Mouse (Mus musculus) CD8-positive naive resting alpha-beta T cell, adult 2 months (primary cell): Measurements from ENCODE around the gene Efcab5.
"Not testable (repeated sequence)": the region's sequence is repeated elsewhere in the genome, so short reads cannot be mapped to it uniquely, and the experiment has no call there.

ENCODE experiments used
- DNase-seq, 2 experiments: peaks; one replicate each; pipeline ENCODE4 v3.0.0; 2022; ENCODE audit warnings: low read depth in 2 of 2, low spot score in 2 of 2

The Efcab5 gene

DNA sequence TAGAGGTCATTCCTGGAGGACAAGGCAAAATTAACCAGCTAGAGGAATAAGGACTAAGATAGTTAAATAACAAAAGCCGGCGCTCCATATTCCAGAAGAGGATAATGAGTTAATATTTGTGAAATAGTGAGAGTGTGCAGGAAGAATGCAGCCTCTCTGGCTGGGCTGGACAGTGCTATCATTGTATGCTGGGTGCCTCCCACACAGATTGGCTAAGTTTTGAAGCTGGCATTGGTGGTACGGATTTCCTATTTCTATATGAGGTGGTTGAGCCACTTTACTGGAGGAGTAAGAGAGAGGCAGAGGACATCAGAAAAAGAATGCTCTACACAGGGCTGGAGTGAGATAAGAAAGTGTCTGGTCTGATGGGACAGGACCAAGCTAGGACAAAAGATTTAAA, 9.0 kb downstream of the Efcab5 start:
- no peak for DNase-seq

DNA sequence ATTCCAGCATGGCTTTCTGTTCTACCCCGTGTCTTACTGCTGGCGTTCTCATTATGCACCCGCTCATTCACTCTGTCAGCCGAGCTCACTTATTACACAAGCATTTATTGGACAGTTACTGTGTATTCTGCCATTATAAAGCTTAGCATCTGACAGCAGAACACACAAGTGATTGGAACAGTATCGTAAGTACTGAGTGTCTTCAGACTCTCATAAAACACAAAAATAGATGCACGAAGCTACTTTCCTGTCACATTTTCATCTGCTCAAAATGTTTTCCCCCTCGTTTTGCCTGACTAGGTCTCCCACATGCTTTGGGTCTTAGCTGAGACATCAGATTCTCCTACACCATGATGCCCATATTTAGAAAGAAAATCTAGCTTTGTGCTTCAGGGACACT, 14.2 kb downstream of the Efcab5 start:
- DNase-seq = no peak

DNA sequence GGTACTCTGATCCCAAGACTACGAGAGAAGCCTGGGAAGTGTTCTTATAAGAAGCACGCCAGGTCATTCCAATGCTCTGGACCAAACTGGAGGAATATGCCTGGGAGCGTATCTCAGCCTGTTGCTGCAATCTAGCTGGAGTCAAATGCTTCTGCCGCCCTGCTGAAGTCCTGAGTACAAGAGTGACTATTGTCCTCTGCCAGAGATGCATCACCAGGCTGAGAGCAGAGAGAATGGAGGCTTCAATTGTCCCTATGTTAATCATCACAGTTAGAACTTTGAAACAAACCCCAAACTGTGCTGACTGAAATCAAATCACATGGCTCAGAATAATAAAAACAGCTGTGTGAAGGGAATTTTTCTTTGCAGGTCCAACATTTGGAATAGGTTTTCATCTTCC, 15.0 kb downstream of the Efcab5 start:
- DNase-seq = no peak

DNA sequence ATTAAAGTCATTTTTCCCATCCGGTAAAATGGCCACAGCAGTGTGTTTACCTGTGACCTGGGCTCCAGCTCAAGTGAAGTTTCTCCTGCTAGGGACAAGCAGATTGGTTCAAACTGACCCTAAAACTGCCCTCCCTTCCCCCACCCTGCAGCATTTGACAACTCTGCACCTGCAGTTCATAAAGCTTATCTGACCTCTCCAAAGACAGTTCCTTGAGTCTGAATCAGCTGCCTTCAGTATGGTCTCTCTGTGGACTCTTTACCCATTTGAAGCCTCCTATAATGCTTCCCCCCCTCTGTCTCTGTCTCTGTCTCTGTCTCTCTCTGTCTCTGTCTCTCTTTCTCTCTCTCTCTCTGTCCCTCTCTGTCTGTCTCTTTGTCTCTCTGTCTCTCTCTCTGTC, 28.0 kb downstream of the Efcab5 start:
- no peak for DNase-seq

- no peak for DNase-seq
Measured at GRCm38 (mm10) chr11:77160341-77160740, 28.4 kb downstream of the Efcab5 start.

DNA sequence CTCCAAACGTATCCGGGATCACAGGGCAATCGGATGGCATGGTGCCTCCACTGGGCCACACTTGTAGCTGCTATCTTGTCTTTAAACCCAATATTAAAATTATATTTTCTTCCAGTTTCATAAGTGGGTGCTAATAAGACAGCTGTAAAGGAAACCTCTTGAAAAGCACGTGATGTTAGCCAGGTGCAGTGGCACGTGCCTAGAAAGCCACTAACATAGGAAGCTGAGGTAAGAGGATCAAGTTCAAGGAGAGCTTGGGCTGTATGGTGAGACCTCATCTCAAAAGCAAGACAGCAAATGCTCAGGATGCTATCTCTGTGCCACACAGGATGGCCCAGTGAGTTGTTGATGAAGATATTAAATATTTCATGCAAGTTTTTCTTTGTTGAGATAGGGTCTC, 34.6 kb downstream of the Efcab5 start:
- no peak for DNase-seq

- no peak for DNase-seq
Measured at GRCm38 (mm10) chr11:77150806-77151205, 38.0 kb downstream of the Efcab5 start.

DNA sequence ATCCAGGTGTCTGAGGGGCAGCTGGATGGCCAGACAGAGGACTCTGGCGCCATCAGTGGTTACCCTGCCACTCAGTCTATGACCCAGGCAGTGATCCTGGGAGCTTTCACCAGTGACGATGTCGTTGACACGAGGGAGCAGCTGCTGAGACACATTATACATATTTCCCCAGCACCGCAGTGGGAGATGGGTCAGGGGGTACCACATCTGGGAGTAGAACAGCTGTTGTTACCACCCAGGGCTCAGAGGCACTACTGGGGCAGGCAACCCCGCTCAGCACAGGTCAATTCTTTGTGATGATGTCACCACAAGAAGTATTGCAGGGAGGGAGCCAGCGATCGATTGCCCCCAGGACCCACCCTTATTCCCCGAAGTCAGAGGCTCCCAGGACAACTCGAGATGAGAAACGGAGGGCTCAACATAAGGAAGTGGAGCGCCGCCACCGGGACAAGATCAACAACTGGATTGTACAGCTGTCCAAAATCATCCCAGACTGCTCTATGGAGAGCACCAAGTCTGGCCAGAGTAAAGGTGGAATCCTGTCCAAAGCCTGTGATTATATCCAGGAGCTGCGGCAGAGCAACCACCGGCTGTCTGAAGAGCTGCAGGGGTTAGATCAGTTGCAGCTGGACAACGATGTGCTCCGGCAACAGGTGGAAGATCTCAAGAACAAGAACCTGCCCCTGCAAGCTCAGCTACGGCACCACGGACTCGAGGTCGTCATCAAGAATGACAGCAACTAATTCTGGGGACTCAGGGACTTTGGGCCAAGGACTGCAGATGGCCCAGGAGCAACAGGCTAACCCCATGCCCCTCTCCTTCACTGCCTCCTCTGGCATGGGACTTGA, 38.8 kb downstream of the Efcab5 start:
- DNase-seq = not testable (repeated sequence)

DNA sequence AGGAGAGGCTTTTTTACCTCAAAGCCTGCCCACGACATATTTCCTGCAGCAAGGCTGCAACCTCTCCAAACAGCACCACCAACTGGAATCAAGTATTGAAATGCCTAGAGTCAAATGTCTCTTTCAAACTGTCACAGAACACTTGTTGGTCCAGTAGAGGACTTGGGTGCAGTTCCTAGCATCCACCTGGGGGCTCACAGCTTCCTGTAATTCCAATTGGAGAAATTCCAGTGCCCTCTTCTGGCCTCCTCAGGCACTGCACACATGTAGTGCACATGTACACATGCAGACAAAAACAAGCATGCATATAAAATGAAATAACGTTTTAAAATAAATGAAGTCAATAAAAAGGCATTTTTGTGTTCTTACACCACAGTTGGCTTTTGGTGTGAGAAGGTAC, 40.0 kb downstream of the Efcab5 start:
- no peak for DNase-seq

DNA sequence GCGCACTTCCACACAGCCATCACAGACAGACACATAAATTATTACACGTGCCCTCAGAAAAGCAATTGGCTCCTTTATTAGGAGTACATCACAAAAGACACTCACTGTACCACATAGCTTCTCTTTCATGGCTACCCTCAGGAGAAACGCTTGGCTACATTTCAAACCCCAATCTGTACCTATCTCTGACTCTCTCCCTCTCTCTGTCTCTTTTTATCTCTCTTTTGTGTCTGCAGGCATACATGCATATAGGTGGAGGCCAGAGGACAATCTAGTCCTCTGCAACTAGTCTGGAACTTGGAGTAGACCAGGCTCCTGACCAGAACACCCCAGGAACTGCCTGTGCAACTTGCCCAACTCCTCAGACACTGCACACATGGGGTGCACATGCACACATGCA, 41.0 kb downstream of the Efcab5 start:
- DNase-seq = no peak

- no peak for DNase-seq
Measured at GRCm38 (mm10) chr11:77145423-77145822, 43.3 kb downstream of the Efcab5 start.

- DNase-seq = no peak
Measured at GRCm38 (mm10) chr11:77141938-77142337, 46.8 kb downstream of the Efcab5 start.

DNA sequence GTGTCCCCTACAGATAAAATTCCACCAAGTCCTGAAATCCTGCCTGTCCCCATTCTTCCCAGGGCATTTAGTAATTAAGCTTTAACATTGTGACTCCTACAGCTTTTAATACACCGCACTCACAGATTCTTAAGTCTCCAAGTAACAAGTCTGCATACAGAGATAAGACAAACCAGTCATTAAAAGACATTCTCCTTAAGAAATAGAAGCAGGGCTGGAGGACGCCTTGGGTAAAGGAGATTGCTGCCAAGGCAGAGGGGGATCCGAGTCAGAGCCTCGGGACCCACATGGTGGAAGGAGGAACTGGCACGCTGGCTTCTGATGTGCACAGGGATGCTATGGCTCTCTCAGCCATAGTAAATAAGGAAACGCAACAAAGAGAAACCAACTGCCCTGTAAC, 48.8 kb downstream of the Efcab5 start:
- DNase-seq = no peak

DNA sequence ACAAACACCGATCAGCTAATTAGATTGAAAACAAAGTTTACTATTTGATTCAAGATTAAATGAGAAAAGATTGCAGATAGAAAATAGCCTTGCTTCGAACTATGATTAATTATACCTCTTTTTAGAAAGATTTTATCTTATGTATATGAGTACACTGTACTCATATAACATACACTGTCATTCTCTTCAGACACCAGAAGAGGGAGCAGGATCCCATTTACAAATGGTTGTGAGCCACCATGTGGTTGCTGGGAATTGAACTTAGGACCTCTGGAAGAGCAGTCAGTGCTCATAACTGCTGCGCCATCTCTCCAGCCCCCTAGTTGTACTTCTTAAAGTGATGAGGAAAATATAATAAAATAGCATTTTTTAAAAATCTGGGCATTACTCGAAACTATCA, 55.3 kb downstream of the Efcab5 start:
- DNase-seq = no peak

DNA sequence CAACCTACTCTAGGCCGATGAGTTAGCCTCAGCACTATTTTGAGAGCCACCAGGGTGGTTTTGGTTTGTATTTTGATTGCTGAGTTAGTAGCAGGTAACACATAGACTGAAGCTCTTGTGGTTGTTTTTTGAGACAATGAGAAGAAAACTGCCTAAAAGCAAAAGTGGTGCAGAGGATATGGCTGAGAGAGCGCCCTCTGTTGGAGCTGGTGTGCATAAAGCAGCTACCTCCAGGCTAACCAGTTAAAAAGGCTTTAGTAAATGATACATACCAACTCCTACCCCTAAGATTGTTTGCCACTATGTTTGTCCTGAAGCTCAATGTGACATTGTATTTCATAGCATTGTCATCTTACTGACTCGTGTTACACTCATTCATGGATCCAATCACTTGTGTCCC, 56.2 kb downstream of the Efcab5 start:
- peak in 1 of 2 experiments; percentile 21 for DNase-seq

GRCm38 (mm10) chr11:77128562-77128961, 60.2 kb downstream of the Efcab5 start:
- no peak for DNase-seq

- no peak for DNase-seq
Measured at GRCm38 (mm10) chr11:77111141-77111540, 77.6 kb downstream of the Efcab5 start.

GRCm38 (mm10) chr11:77108442-77108841, 80.3 kb downstream of the Efcab5 start:
- no peak for DNase-seq

DNA sequence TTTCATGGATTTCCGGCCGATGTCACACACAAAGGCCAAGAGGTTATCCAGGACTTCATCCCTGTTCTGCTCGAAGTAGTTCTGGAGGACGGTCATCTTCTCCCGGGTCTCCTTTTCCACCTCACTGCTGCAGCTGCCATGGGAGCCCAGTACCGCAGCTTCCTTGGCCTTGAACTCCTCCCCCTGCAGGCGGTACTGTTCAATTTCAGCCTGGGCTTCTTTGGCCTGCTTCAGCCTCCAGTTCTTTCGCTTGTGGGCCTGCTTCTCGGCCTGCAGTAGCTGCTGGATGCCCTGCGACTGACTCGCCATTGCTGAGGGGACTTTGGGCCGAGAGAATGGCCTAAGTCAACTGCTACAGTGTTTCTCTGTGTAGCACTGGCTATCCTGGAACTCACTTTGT, 80.9 kb downstream of the Efcab5 start:
- DNase-seq = not testable (repeated sequence)

- DNase-seq = no peak
Measured at GRCm38 (mm10) chr11:77106961-77107360, 81.8 kb downstream of the Efcab5 start.

GRCm38 (mm10) chr11:77100137-77100937, 88.4 kb downstream of the Efcab5 start:
- peak; percentile 67 to 72 for DNase-seq

- DNase-seq = no peak
Measured at GRCm38 (mm10) chr11:77098332-77098972, 90.3 kb downstream of the Efcab5 start.
